Mouse (Mus musculus) forebrain, embryonic 14.5 days (tissue): ENCODE data around the gene Scamp2. TPM values are rescaled to one million over a fixed set of nuclear protein-coding genes. Genes with fewer than 3 reads are reported as not detected.

Experiments
- ATAC-seq: fragments of 200-750 bp; cut with Nextera tagmentation; 2 replicates; pipeline ENCODE4 v1.8.0; 2017; ENCODE audit warnings: mild to moderate bottlenecking, moderate library complexity
- DNase-seq: peaks from one replicate; pipeline ENCODE4 v3.0.0-alpha.2; 2015; ENCODE audit warnings: low spot score
- H3K27ac ChIP-seq: fragments of 300-500 bp; sonication (generic); 2 replicates; pipeline ENCODE4 v1.5.1; 2014; ENCODE audit warnings: low read depth, mild to moderate bottlenecking, control low read depth, low read length, moderate library complexity
- H3K27me3 ChIP-seq: fragments of 300-500 bp; sonication (generic); replicated peaks from 2 replicates; pipeline ENCODE4 v1.6.1; 2014; ENCODE audit warnings: low read length, control low read depth, mixed read lengths; ENCODE audit not compliant: control insufficient read depth, insufficient read depth
- H3K36me3 ChIP-seq: fragments of 300-500 bp; sonication (generic); 2 replicates; pipeline ENCODE4 v1.6.1; 2014; ENCODE audit warnings: low read length, control low read depth; ENCODE audit not compliant: control insufficient read depth, insufficient read depth
- H3K4me1 ChIP-seq: fragments of 300-500 bp; sonication (generic); 2 replicates; pipeline ENCODE4 v1.6.1; 2014; ENCODE audit warnings: antibody characterized with exemption, low read length, control low read depth; ENCODE audit not compliant: control insufficient read depth, insufficient read depth
- H3K4me2 ChIP-seq: fragments of 300-500 bp; sonication (generic); 2 replicates; pipeline ENCODE4 v1.6.1; 2014; ENCODE audit warnings: mild to moderate bottlenecking, control low read depth, low read length
- H3K4me3 ChIP-seq: fragments of 300-500 bp; sonication (generic); 2 replicates; pipeline ENCODE4 v1.5.1; 2014; ENCODE audit warnings: low read depth, low read length, control low read depth
- H3K9ac ChIP-seq: fragments of 300-500 bp; sonication (generic); 2 replicates; pipeline ENCODE4 v1.6.1; 2014; ENCODE audit warnings: mild to moderate bottlenecking, low read length, control low read depth, moderate library complexity
- H3K9me3 ChIP-seq: fragments of 300-500 bp; sonication (generic); replicated peaks from 2 replicates; pipeline ENCODE4 v1.6.1; 2016; ENCODE audit warnings: low read length, control low read depth, mixed read lengths; ENCODE audit not compliant: control insufficient read depth
- WGBS: fragments of 180-500 bp; shearing (Covaris S2); extraction: QIAGEN DNeasy Blood & Tissue Kit; methylation state at CpG from one replicate; pipeline ENCODE4 v1.1.7; 2014; 5-methylcytosine and 5-hydroxymethylcytosine counted together
- polyA plus RNA-seq: library from polyadenylated mRNA; unstranded; fragments of >200 nt; fragmentation: Nextera tagmentation; extraction: Ambion mirVana; gene quantifications from 2 replicates; pipeline ENCODE4 v1.2.1, GENCODE M21; 2014

Gene Scamp2
- polyA plus RNA-seq, 1 experiment from 2014 or later = 55.5 TPM

DNA sequence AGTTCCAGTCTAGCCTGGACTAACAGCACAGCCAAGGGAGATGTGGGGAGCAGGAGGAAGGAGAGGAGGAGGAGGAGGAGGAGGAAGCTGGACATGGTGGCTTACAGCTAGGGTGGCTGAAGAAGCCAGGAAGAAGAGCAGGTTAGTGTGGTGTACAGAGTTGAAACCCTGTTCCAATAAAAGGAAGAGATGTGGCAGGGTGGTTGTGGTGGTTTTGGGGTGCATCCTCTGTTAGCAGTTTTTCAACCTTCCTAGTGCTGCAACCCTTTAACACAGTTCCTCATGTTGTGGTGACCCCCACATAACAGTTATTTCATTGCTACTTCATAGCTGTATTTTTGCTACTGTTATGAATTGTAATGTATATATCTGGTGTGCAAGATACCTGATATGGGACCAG, 36.3 kb upstream of the Scamp2 start:
- peaks cover 4% of the 10 kb centered on the region for H3K36me3 ChIP-seq
- no peak overlapping the region for H3K4me2 ChIP-seq
- H3K27me3 ChIP-seq = no peaks in the 10 kb centered on the region
- H3K4me3 ChIP-seq = no peak overlapping the region
- H3K4me1 ChIP-seq = peaks cover 20% of the 10 kb centered on the region
- no peak overlapping the region for H3K9ac ChIP-seq
- ATAC-seq = no peak
- no peaks in the 10 kb centered on the region for H3K9me3 ChIP-seq
- no peak for DNase-seq
- H3K27ac ChIP-seq = no peak overlapping the region

DNA sequence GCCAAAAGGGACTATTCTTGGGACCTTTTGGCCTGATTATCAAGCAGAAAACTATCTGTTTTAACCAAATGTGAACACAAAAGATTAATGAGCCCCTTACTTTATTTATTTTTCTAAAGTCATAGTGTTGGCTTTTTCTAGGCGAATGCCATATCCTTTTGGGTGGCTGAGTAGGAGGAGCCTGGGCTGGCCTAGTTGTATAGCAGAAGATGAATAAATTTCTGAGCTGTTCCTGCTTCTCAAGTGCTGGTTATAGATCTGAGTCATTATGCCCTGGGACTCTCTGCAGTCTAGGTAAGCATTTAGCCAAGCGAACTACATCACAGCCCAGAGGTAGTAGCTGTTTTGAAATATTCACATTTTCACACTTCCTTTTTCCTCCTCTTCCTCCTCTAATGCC, 35.2 kb upstream of the Scamp2 start:
- peaks cover 11% of the 10 kb centered on the region for H3K36me3 ChIP-seq
- WGBS = 89% methylated on average over 2 of the region's 2 CpGs
- no peak overlapping the region for H3K9ac ChIP-seq
- H3K27ac ChIP-seq = no peak overlapping the region
- H3K4me1 ChIP-seq = peaks cover 20% of the 10 kb centered on the region
- H3K4me3 ChIP-seq = no peak overlapping the region
- H3K4me2 ChIP-seq = no peak overlapping the region
- no peaks in the 10 kb centered on the region for H3K27me3 ChIP-seq
- H3K9me3 ChIP-seq = no peaks in the 10 kb centered on the region
- DNase-seq (no peak), ATAC-seq (no peak)

DNA sequence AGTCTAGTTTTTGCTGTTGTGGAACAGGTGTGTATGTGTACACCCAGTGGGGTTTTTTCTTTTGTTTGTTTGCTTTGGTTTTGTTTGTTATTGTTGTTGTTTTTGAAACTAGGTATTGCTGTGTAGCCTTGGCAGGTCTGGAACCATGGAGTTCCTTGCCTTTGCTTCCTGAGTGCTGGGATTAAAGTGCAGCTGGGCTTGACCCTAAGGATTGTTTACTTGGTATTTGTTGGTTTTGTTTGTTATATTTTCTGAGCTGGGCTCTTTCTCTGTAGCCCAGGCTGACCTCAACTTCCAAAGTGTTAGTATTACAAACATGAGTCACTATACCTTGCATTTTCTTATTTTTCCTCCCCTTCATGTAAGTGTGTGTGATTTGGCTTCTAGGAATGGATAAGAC, 34.3 kb upstream of the Scamp2 start:
- peaks cover 20% of the 10 kb centered on the region for H3K4me1 ChIP-seq
- H3K27ac ChIP-seq = no peak overlapping the region
- ATAC-seq (no peak), DNase-seq (no peak)
- H3K4me3 ChIP-seq = no peak overlapping the region
- H3K9ac ChIP-seq = no peak overlapping the region
- H3K4me2 ChIP-seq = no peak overlapping the region
- H3K36me3 ChIP-seq = peaks cover 19% of the 10 kb centered on the region
- H3K9me3 ChIP-seq = no peaks in the 10 kb centered on the region
- no peaks in the 10 kb centered on the region for H3K27me3 ChIP-seq

- H3K4me2 ChIP-seq = no peak overlapping the region
- 86% methylated on average over 1 of the region's 1 CpGs for WGBS
- H3K9ac ChIP-seq = no peak overlapping the region
- H3K36me3 ChIP-seq = peaks cover 54% of the 10 kb centered on the region
- DNase-seq (no peak), ATAC-seq (no peak)
- H3K9me3 ChIP-seq = no peaks in the 10 kb centered on the region
- no peak overlapping the region for H3K4me3 ChIP-seq
- peaks cover 4% of the 10 kb centered on the region; the same call in 1 of the 2 replicates for H3K4me1 ChIP-seq
- no peak overlapping the region for H3K27ac ChIP-seq
- no peaks in the 10 kb centered on the region for H3K27me3 ChIP-seq
These were observed 28.8 kb upstream of the Scamp2 start for GRCm38 (mm10) chr9:57531946-57532345.

GRCm38 (mm10) chr9:57536362-57536761, 24.4 kb upstream of the Scamp2 start:
- Histone ChIP-seq H3K36me3 (peaks cover 60% of the 10 kb centered on the region), H3K4me3 (no peak overlapping the region), H3K4me1 (peaks cover 12% of the 10 kb centered on the region), H3K9ac (0 out of 2 replicates have a peak overlapping the region, but pooled peaks have one; percentile 80), H3K27me3 (no peaks in the 10 kb centered on the region), H3K27ac (no peak overlapping the region), H3K4me2 (peak overlapping the region; percentile 65), H3K9me3 (no peaks in the 10 kb centered on the region)
- 93% methylated on average over 5 of the region's 5 CpGs for WGBS
- DNase-seq (no peak), ATAC-seq (no peak)

DNA sequence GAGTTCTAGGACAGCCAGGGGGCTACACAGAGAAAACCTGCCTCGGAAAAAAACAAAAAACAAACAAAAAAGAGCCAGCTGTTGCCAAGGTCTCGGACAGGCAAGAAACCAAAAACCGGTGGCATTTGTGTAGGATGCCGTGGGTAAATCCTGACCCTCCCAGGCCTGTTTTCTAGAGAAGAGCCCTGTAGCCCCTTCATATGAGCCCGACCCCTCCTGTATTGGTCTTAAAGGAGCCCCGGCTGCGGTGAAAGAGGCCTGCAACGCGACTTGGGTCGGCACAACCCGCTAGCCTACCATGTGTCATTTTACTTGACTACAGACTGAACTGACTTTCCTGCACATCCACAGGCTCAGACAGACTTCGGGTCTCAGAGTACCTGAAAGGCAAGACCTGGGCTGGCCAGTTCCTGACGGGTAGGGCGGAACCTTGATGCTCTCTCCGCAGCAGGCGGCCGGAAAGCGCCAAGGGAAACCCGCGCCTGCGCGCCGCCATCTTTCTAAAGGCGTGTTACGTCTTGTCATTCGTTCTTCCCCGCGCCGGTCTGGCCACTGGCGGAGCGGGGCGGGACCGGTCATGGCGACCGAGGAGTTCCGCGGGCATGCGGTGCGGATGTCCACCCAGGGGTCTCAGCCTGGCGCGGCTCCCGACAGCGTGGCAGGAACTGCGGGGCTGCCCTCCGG, 23.6 kb upstream of the Scamp2 start, which contains the start of gene Fam219b:
Fam219b (plus strand) TSS at position 485 of the 684 bp plus-strand sequence.
- H3K27ac ChIP-seq = peak within 1 kb of the TSS; percentile 86
- ATAC-seq = peak; percentile 88

GRCm38 (mm10) chr9:57537728-57538181, 23.0 kb upstream of the Scamp2 start:
- WGBS = under 1% methylated on average over 24 of the region's 24 CpGs
- H3K27me3 ChIP-seq = no peaks in the 10 kb centered on the region
- peaks cover 60% of the 10 kb centered on the region for H3K36me3 ChIP-seq
- ATAC-seq = peak; percentile 79
- peak overlapping the region; percentile 70 for H3K4me3 ChIP-seq
- DNase-seq = peak; percentile 31
- no peaks in the 10 kb centered on the region for H3K9me3 ChIP-seq
- peak overlapping the region; percentile 86 for H3K27ac ChIP-seq
- peaks cover 12% of the 10 kb centered on the region for H3K4me1 ChIP-seq
- peak overlapping the region; percentile 65 for H3K4me2 ChIP-seq
- peak overlapping the region; percentile 80 for H3K9ac ChIP-seq

More for the DNA sequence above, 23.6 kb upstream of the Scamp2 start, which contains the start of gene Fam219b:
- peak within 1 kb of the TSS; percentile 65 for H3K4me2 ChIP-seq
- peaks cover 60% of the 10 kb centered on the region for H3K36me3 ChIP-seq
- H3K27me3 ChIP-seq = no peaks in the 10 kb centered on the region
- peak within 1 kb of the TSS; percentile 70 for H3K4me3 ChIP-seq
- peak within 1 kb of the TSS; percentile 80 for H3K9ac ChIP-seq
- under 1% methylated on average over 45 of the region's 45 CpGs for WGBS
- peak; percentile 92 for DNase-seq
- no peaks in the 10 kb centered on the region for H3K9me3 ChIP-seq
- peaks cover 12% of the 10 kb centered on the region for H3K4me1 ChIP-seq

DNA sequence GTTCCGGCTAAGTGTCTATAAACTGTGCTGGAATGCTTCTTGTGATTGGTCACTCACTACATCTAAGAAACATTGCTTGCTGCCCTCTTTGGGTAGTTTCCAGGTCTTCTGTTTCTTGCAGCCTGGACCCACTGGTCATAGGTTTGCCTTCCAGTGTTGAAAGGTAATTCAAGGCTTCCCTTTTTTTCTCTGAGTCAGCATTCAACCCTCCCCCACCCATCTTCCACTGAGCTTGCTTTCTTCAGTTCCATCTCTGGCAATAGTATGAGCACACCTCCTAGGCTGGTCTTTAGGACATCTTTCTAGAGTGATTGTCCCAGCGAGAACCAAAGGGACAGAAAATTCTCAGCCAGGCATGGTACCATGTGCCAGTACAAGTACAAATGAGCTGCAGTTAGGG, 21.2 kb upstream of the Scamp2 start:
- Histone ChIP-seq H3K4me3 (no peak overlapping the region), H3K9ac (no peak overlapping the region), H3K9me3 (no peaks in the 10 kb centered on the region), H3K27me3 (no peaks in the 10 kb centered on the region), H3K36me3 (peaks cover 61% of the 10 kb centered on the region), H3K4me1 (peaks cover 12% of the 10 kb centered on the region), H3K27ac (no peak overlapping the region), H3K4me2 (no peak overlapping the region)
- no peak for DNase-seq
- WGBS = 91% methylated on average over 2 of the region's 2 CpGs
- ATAC-seq = no peak

DNA sequence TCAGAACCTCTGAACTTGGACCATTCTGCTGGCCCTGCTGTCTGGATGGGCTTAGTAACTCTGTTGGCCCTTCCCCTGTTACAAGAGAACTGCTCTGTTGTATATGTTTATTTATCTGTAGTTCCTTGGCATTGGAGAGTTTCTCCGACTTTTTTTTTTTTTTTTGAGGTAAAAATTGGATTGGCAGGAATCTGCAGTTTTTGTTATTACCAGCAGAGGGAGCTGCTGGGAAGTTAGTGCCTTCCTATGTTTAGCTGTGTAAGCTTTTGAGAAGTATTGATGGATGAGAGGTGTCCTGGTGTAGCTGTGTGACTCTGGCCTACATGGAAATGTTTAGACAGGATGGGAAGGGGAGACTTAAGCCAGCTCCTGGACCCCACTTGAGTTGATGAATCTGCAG, 19.4 kb upstream of the Scamp2 start:
- H3K9ac ChIP-seq = no peak overlapping the region
- peaks cover 73% of the 10 kb centered on the region for H3K36me3 ChIP-seq
- H3K4me3 ChIP-seq = no peak overlapping the region
- H3K27ac ChIP-seq = no peak overlapping the region
- H3K27me3 ChIP-seq = no peaks in the 10 kb centered on the region
- DNase-seq (peak; percentile 78), ATAC-seq (no peak)
- WGBS = 12% methylated on average over 1 of the region's 1 CpGs
- no peaks in the 10 kb centered on the region for H3K9me3 ChIP-seq
- H3K4me1 ChIP-seq = peaks cover 12% of the 10 kb centered on the region
- H3K4me2 ChIP-seq = no peak overlapping the region
